Mouse (Mus musculus): ENCODE data around the gene Sertad1.

- TF ChIP-seq POLR2A (IDR thresholded peaks at IDR 0.05; ENCODE audit: control insufficient read depth, extremely low read depth, insufficient read depth, low read length, poor library complexity) (no peak), CTCF (IDR thresholded peaks at IDR 0.05; ENCODE audit: borderline replicate concordance, control insufficient read depth, extremely low read depth, insufficient read depth, low read length, poor library complexity) (no peak)
Measured at GRCm38 (mm10) chr7:27535386-27535785, 48.7 kb downstream of the Sertad1 start.

All from thymus, adult 2 months (tissue).